ENCODE assay signal across 8 mouse cellular contexts in genomic region chr11:87276240-87276985, GRCm38 (mm10).
DNase-seq lines count a peak whose midpoint lies in the region; ATAC-seq and TF ChIP-seq lines count a peak whose summit lies in the region.

No protein-coding gene starts in this region.

- H3K4me1 ChIP-seq in MEL (ENCODE audit: control insufficient read depth in 1 of 2, insufficient read depth in 2 of 2, low read length in 2 of 2), result peaks cover 11 to 30% of the 10 kb centered on the region in 2 experiments
- H3K4me1 ChIP-seq in forebrain, embryonic 16.5 days (replicated peaks; ENCODE audit: control insufficient read depth, insufficient read depth, low read length), result peaks cover 28% of the 10 kb centered on the region
- H3K4me1 ChIP-seq in thymus, adult 2 months (replicated peaks; ENCODE audit: control insufficient read depth, insufficient read depth, low read length), result peaks cover 5% of the 10 kb centered on the region

- H3K27ac ChIP-seq in gastrocnemius, adult 2 months, result peak overlapping the region; percentile 20; the same call in 1 of the 2 replicates
- H3K27ac ChIP-seq in MEL (ENCODE audit: control insufficient read depth, low read depth, low read length), result peak overlapping the region; percentile 88
- H3K27ac ChIP-seq in forebrain, embryonic 16.5 days (ENCODE audit: low read length), result peak overlapping the region; percentile 38; the same call in 1 of the 2 replicates
- H3K27ac ChIP-seq in thymus, adult 2 months (ENCODE audit: control insufficient read depth, insufficient read depth, low read length), result no peak overlapping the region
- no peak overlapping the region for H3K27ac ChIP-seq in left cerebral cortex, adult 2 months

- no peak overlapping the region for H3K4me2 ChIP-seq in forebrain, embryonic 16.5 days (ENCODE audit: low read length)

- TF ChIP-seq EP300 in MEL (IDR thresholded peaks at IDR 0.05; ENCODE audit: low read depth in 1 of 2, low read length in 2 of 2), result 0 out of 4 replicates have a peak, but pooled peaks of 1 of the 2 experiments have one; percentile 7

- intact Hi-C loops in gastrocnemius, adult 2 months (cut with DNase I), result no loop called here
- intact Hi-C loops in left cerebral cortex, adult 2 months (cut with DNase I), result no loop called here

- H3K36me3 ChIP-seq in MEL (ENCODE audit: control insufficient read depth in 1 of 2, insufficient read depth in 2 of 2, low read length in 2 of 2), result peaks cover 0 to 28% of the 10 kb centered on the region in 2 experiments; a peak in 2 of 4 replicates
- no peaks in the 10 kb centered on the region for H3K36me3 ChIP-seq in forebrain, embryonic 16.5 days (ENCODE audit: control insufficient read depth, insufficient read depth)
- no peaks in the 10 kb centered on the region for H3K36me3 ChIP-seq in thymus, adult 2 months (ENCODE audit: control insufficient read depth, insufficient read depth, low read length)

- TF ChIP-seq RAD21 in MEL (IDR thresholded peaks at IDR 0.05; ENCODE audit: low read depth, low read length), result no peak

- peak overlapping the region; percentile 38 for H3K9ac ChIP-seq in MEL (ENCODE audit: control insufficient read depth, low read depth, low read length, poor library complexity, severe bottlenecking)
- H3K9ac ChIP-seq in forebrain, embryonic 16.5 days (replicated peaks; ENCODE audit: low read depth, low read length), result no peak overlapping the region

- H3K9me3 ChIP-seq in MEL (replicated peaks; ENCODE audit: insufficient read depth, low read length), result no peaks in the 10 kb centered on the region
- 0 out of 2 replicates have a peak, but pooled peaks cover 2% of the 10 kb centered on the region for H3K9me3 ChIP-seq in forebrain, embryonic 16.5 days (ENCODE audit: control insufficient read depth, low read length)

- ATAC-seq in forebrain, embryonic 16.5 days, result peak; percentile 72
- ATAC-seq in megakaryocyte, adult 5-6 weeks (ENCODE audit: poor library complexity, severe bottlenecking), result peak; percentile 69

- H3K79me2 ChIP-seq in MEL (ENCODE audit: control insufficient read depth, insufficient read depth, low read length, poor library complexity), result no peaks in the 10 kb centered on the region

- H3K4me3 ChIP-seq in gastrocnemius, adult 2 months, result no peak overlapping the region
- peak overlapping the region; percentile 47 to 76 for H3K4me3 ChIP-seq in MEL (ENCODE audit: control insufficient read depth in 1 of 2, insufficient read depth in 1 of 2, low read depth in 2 of 2, low read length in 2 of 2)
- no peak overlapping the region for H3K4me3 ChIP-seq in forebrain, embryonic 16.5 days (replicated peaks; ENCODE audit: low read length)
- no peak overlapping the region; the same call in 1 of the 2 replicates for H3K4me3 ChIP-seq in thymus, adult 2 months (ENCODE audit: control insufficient read depth, insufficient read depth, low read length)
- H3K4me3 ChIP-seq in left cerebral cortex, adult 2 months, result no peak overlapping the region

- 11% methylated on average over 5 of the region's 5 CpGs for WGBS in forebrain, embryonic 16.5 days
- WGBS in thymus, adult 2 months, result 14% methylated on average over 5 of the region's 5 CpGs

- no peaks in the 10 kb centered on the region for H3K27me3 ChIP-seq in MEL (ENCODE audit: control insufficient read depth in 1 of 2, insufficient read depth in 2 of 2, low read length in 2 of 2)
- H3K27me3 ChIP-seq in forebrain, embryonic 16.5 days (replicated peaks; ENCODE audit: control insufficient read depth, insufficient read depth, low read length), result no peaks in the 10 kb centered on the region
- no peaks in the 10 kb centered on the region for H3K27me3 ChIP-seq in thymus, adult 2 months (ENCODE audit: control insufficient read depth, insufficient read depth, low read length)

- no peak for TF ChIP-seq CTCF in gastrocnemius, adult 2 months (IDR thresholded peaks at IDR 0.05)
- TF ChIP-seq CTCF in MEL (IDR thresholded peaks at IDR 0.05 in 2 of 3, conservative IDR thresholded peaks at IDR 0.05 in 1 of 3; ENCODE audit: control insufficient read depth in 1 of 3, insufficient read depth in 1 of 3, low read depth in 2 of 3, low read length in 3 of 3, poor library complexity in 1 of 3, severe bottlenecking in 1 of 3), result no peak
- no peak for TF ChIP-seq CTCF in thymus, adult 2 months (IDR thresholded peaks at IDR 0.05; ENCODE audit: borderline replicate concordance, control insufficient read depth, extremely low read depth, insufficient read depth, low read length, poor library complexity)
- no peak for TF ChIP-seq CTCF in left cerebral cortex, adult 2 months (IDR thresholded peaks at IDR 0.05)

- TF ChIP-seq POLR2A in MEL (IDR thresholded peaks at IDR 0.05; ENCODE audit: control insufficient read depth in 1 of 2, insufficient read depth in 1 of 2, low read depth in 1 of 2, low read length in 2 of 2, poor library complexity in 1 of 2), result no peak
- no peak for TF ChIP-seq POLR2A in thymus, adult 2 months (IDR thresholded peaks at IDR 0.05; ENCODE audit: control insufficient read depth, extremely low read depth, insufficient read depth, low read length, poor library complexity)

- peak; percentile 31 for DNase-seq in gastrocnemius, adult 2 months
- DNase-seq in gastrocnemius, adult 8-10 months (ENCODE audit: low spot score in 2 of 2), result no peak
- peak; percentile 84 for DNase-seq in MEL (ENCODE audit: low read depth, low spot score)
- peak; percentile 77 for DNase-seq in thymus, adult 2 months
- no peak for DNase-seq in cerebellum, adult 18-20 months
- no peak for DNase-seq in left cerebral cortex, adult 2 months (ENCODE audit: extremely low spot score in 1 of 2, low spot score in 2 of 2)

TF ChIP-seq in MEL, 35 proteins besides CTCF, POLR2A, EP300 and RAD21:
- TF ChIP-seq ETS1 (IDR thresholded peaks at IDR 0.05; ENCODE audit: low read depth, low read length), result peak; percentile 28; the same call in 1 of the 2 replicates
- TF ChIP-seq MEF2A (IDR thresholded peaks at IDR 0.05; ENCODE audit: extremely low read depth, insufficient replicate concordance, low read depth, low read length, poor library complexity, severe bottlenecking), result no peak
- TF ChIP-seq GABPA (IDR thresholded peaks at IDR 0.05; ENCODE audit: low read depth, low read length), result no peak
- TF ChIP-seq GATA1 (IDR thresholded peaks at IDR 0.05; ENCODE audit: low read depth, low read length), result no peak
- TF ChIP-seq ZKSCAN1 (IDR thresholded peaks at IDR 0.05; ENCODE audit: low read depth, low read length), result no peak
- TF ChIP-seq ELF1 (IDR thresholded peaks at IDR 0.05; ENCODE audit: low read depth, low read length), result no peak
- TF ChIP-seq USF1 (IDR thresholded peaks at IDR 0.05; ENCODE audit: low read depth, low read length), result no peak
- TF ChIP-seq MAX (IDR thresholded peaks at IDR 0.05; ENCODE audit: low read length), result no peak
- no peak for TF ChIP-seq POLR2AphosphoS5 (IDR thresholded peaks at IDR 0.05; ENCODE audit: borderline replicate concordance, low read depth, low read length)
- no peak for TF ChIP-seq USF2 (IDR thresholded peaks at IDR 0.05; ENCODE audit: borderline replicate concordance in 1 of 2, insufficient read depth in 1 of 2, low read depth in 1 of 2, low read length in 2 of 2)
- TF ChIP-seq UBTF (IDR thresholded peaks at IDR 0.05; ENCODE audit: borderline replicate concordance, insufficient read depth, low read depth, low read length), result no peak
- TF ChIP-seq NRF1 (IDR thresholded peaks at IDR 0.05; ENCODE audit: insufficient read depth, low read depth, low read length, poor library complexity, severe bottlenecking), result no peak
- no peak for TF ChIP-seq E2F4 (IDR thresholded peaks at IDR 0.05; ENCODE audit: borderline replicate concordance, low read depth, low read length)
- TF ChIP-seq SMC3 (IDR thresholded peaks at IDR 0.05; ENCODE audit: low read depth, low read length), result no peak
- no peak for TF ChIP-seq JUND (IDR thresholded peaks at IDR 0.05; ENCODE audit: low read depth, low read length)
- no peak for TF ChIP-seq HCFC1 (IDR thresholded peaks at IDR 0.05; ENCODE audit: low read depth, low read length)
- TF ChIP-seq KAT2A (conservative IDR thresholded peaks at IDR 0.05; ENCODE audit: low read depth, low read length), result no peak
- 0 out of 2 replicates have a peak, but pooled peaks have one; percentile 3 for TF ChIP-seq MXI1 (IDR thresholded peaks at IDR 0.05; ENCODE audit: low read depth, low read length)
- no peak for TF ChIP-seq MAZ (IDR thresholded peaks at IDR 0.05; ENCODE audit: low read depth, low read length)
- TF ChIP-seq ZMIZ1 (IDR thresholded peaks at IDR 0.05; ENCODE audit: low read depth, low read length), result no peak
- TF ChIP-seq NELFE (IDR thresholded peaks at IDR 0.05; ENCODE audit: low read depth, low read length), result no peak; the same call in 1 of the 2 replicates
- peak; percentile 43 for TF ChIP-seq SIN3A (IDR thresholded peaks at IDR 0.05; ENCODE audit: low read length)
- TF ChIP-seq POLR2AphosphoS2 (IDR thresholded peaks at IDR 0.05; ENCODE audit: low read length), result no peak
- TF ChIP-seq CHD2 (IDR thresholded peaks at IDR 0.05; ENCODE audit: low read length), result no peak
- TF ChIP-seq BHLHE40 (IDR thresholded peaks at IDR 0.05; ENCODE audit: borderline replicate concordance, low read depth, low read length), result no peak
- TF ChIP-seq TCF12 (IDR thresholded peaks at IDR 0.05; ENCODE audit: low read depth, low read length), result 0 out of 2 replicates have a peak, but pooled peaks have one; percentile 2

Comparison
In these comparisons a context has a peak if more than half of its experiments do, and no peak if none do; other contexts are left out.
1. DNase-seq: peak in gastrocnemius, adult 2 months (single experiment), MEL (single experiment) and thymus, adult 2 months (single experiment); none in gastrocnemius, adult 8-10 months (0 of 2), cerebellum, adult 18-20 months (0 of 2) and left cerebral cortex, adult 2 months (0 of 2).
2. H3K27ac ChIP-seq: peak in gastrocnemius, adult 2 months (single experiment), MEL (single experiment) and forebrain, embryonic 16.5 days (single experiment); none in thymus, adult 2 months (single experiment) and left cerebral cortex, adult 2 months (single experiment).
3. H3K4me3 ChIP-seq: peak in MEL (2 of 2); none in gastrocnemius, adult 2 months (single experiment), forebrain, embryonic 16.5 days (single experiment), thymus, adult 2 months (single experiment) and left cerebral cortex, adult 2 months (single experiment).